Mouse (Mus musculus) embryonic facial prominence, embryonic 12.5 days (tissue): Measurements from ENCODE around the gene Rbp1. TPM values are rescaled to one million over a fixed set of nuclear protein-coding genes. Genes with fewer than 3 reads are reported as not detected.

Experiments used
- ATAC-seq: fragments of 200-750 bp; cut with Nextera tagmentation; 2 replicates; pipeline ENCODE4 v1.8.0; 2017; ENCODE audit not compliant: insufficient number of reproducible peaks, insufficient read depth, low FRiP score, low TSS enrichment
- H3K27ac ChIP-seq: fragments of 300-500 bp; sonication (generic); 2 replicates; pipeline ENCODE4 v1.5.1; 2016; ENCODE audit warnings: mild to moderate bottlenecking
- H3K27me3 ChIP-seq: fragments of 300-500 bp; sonication (generic); 2 replicates; pipeline ENCODE4 v1.6.1; 2016; ENCODE audit warnings: mild to moderate bottlenecking, moderate library complexity
- H3K36me3 ChIP-seq: fragments of 300-500 bp; sonication (generic); 2 replicates; pipeline ENCODE4 v1.6.1; 2016; ENCODE audit warnings: mild to moderate bottlenecking
- H3K4me1 ChIP-seq: fragments of 300-500 bp; sonication (generic); 2 replicates; pipeline ENCODE4 v1.6.1; 2016
- H3K4me2 ChIP-seq: fragments of 300-500 bp; sonication (generic); replicated peaks from 2 replicates; pipeline ENCODE4 v1.6.1; 2016; ENCODE audit warnings: mild to moderate bottlenecking, moderate library complexity
- H3K4me3 ChIP-seq: fragments of 300-500 bp; sonication (generic); 2 replicates; pipeline ENCODE4 v1.5.1; 2016; ENCODE audit warnings: mild to moderate bottlenecking
- H3K9ac ChIP-seq: fragments of 300-500 bp; sonication (generic); 2 replicates; pipeline ENCODE4 v1.6.1; 2016; ENCODE audit warnings: mild to moderate bottlenecking, moderate library complexity
- H3K9me3 ChIP-seq: fragments of 300-500 bp; sonication (generic); 2 replicates; pipeline ENCODE4 v1.6.1; 2016; ENCODE audit warnings: mild to moderate bottlenecking, moderate library complexity
- WGBS: fragments of 180-500 bp; shearing (Covaris S2); methylation state at CpG from one replicate; pipeline ENCODE4 v1.1.7; 2016; 5-methylcytosine and 5-hydroxymethylcytosine counted together
- polyA plus RNA-seq: library from polyadenylated mRNA; unstranded; fragments of >200 nt; fragmentation: Nextera tagmentation; extraction: Ambion mirVana; gene quantifications from 2 replicates; pipeline ENCODE4 v1.2.1, GENCODE M21; 2016

The Rbp1 gene
- polyA plus RNA-seq, 1 experiment from 2014 or later, result 85.8 TPM

- Histone ChIP-seq H3K4me1 (peaks cover 62% of the 10 kb centered on the region), H3K27me3 (no peaks in the 10 kb centered on the region), H3K27ac (peak overlapping the region; percentile 60; the same call in 1 of the 2 replicates), H3K36me3 (0 out of 2 replicates have a peak, but pooled peaks cover 4% of the 10 kb centered on the region), H3K9ac (peak overlapping the region; percentile 69), H3K4me3 (peak overlapping the region; percentile 49), H3K4me2 (peak overlapping the region; percentile 70), H3K9me3 (no peaks in the 10 kb centered on the region)
- WGBS, result 4% methylated on average over 19 of the region's 19 CpGs
- no peak for ATAC-seq
Measured at GRCm38 (mm10) chr9:98425351-98425880, 2.7 kb downstream of the Rbp1 start.

GRCm38 (mm10) chr9:98427906-98428517 is 5.3 kb downstream of the Rbp1 start:
- Histone ChIP-seq H3K4me1 (peaks cover 58% of the 10 kb centered on the region), H3K27me3 (no peaks in the 10 kb centered on the region), H3K9ac (no peak overlapping the region), H3K9me3 (no peaks in the 10 kb centered on the region), H3K36me3 (peaks cover 4% of the 10 kb centered on the region; the same call in 1 of the 2 replicates), H3K27ac (no peak overlapping the region), H3K4me2 (no peak overlapping the region), H3K4me3 (no peak overlapping the region)
- 74% methylated on average over 4 of the region's 4 CpGs for WGBS
- no peak for ATAC-seq

DNA sequence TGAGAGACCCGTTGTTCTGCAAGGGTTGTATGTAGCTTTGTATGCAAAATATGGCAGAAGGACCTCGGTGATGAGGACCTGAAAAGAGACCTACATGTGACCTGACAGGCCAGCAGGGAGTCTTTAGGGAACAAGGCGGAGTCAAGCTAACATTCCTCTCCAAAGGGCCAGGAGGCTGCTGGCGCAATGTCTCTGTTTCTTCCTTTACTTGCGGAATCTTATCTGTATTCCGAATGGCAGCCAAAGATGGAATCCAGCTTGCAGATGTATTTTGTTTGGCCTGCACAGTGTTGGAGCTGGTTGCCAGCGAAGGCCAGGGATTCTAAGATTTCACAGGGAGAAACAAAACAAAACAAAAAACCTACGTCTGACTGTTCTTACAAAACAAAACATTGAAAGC is 6.0 kb downstream of the Rbp1 start:
- no peak overlapping the region for H3K4me3 ChIP-seq
- no peak overlapping the region for H3K27ac ChIP-seq
- H3K4me2 ChIP-seq, result no peak overlapping the region
- peaks cover 4% of the 10 kb centered on the region; the same call in 1 of the 2 replicates for H3K36me3 ChIP-seq
- no peak for ATAC-seq
- 63% methylated on average over 8 of the region's 8 CpGs for WGBS
- H3K4me1 ChIP-seq, result peaks cover 60% of the 10 kb centered on the region
- H3K27me3 ChIP-seq, result no peaks in the 10 kb centered on the region
- no peaks in the 10 kb centered on the region for H3K9me3 ChIP-seq
- no peak overlapping the region for H3K9ac ChIP-seq

DNA sequence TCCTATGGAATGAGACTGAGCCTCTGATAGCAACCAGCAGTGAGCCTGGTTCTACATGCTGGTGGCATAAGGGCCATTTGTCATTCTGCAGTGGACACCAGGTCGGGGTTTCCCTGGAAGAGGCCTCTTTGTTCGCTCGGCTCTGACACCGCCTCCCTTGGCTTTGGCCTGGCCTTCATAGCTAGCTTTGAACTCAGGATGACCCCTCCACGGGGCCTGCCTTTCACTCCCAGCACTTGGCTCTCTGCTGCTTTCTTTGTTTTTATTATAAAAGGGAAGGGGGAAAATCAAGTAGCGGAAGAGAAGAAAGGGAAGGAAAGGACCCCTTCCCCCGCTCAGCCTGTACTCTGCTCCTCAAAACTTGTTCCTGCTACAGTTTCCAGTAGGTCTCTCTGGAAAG is 7.0 kb downstream of the Rbp1 start:
- Histone ChIP-seq H3K27ac (no peak overlapping the region), H3K4me1 (peaks cover 57% of the 10 kb centered on the region), H3K4me2 (no peak overlapping the region), H3K27me3 (no peaks in the 10 kb centered on the region), H3K9me3 (no peaks in the 10 kb centered on the region), H3K4me3 (no peak overlapping the region), H3K9ac (no peak overlapping the region), H3K36me3 (peaks cover 7% of the 10 kb centered on the region; the same call in 1 of the 2 replicates)
- no peak for ATAC-seq
- 31% methylated on average over 7 of the region's 7 CpGs for WGBS

DNA sequence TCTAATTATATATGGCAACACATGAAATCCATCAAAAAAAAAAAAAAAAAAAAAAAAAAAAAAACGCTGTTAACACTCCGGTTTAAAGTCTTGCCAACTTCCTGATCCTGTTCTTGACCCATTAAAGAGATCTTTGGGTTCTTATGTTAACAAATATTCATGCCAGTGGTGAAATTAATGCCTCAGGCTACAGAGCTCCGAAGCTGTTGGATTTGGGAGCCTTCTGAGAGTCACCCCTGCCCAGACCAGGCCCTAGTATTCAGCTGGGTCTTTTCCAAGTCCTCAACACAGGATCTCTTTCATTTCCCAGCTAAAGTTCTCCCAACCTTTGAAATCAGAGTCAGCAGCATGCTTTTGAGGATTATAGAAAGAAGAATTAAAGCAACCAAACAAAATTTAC is 7.8 kb downstream of the Rbp1 start:
- no peak overlapping the region for H3K27ac ChIP-seq
- peaks cover 56% of the 10 kb centered on the region for H3K4me1 ChIP-seq

GRCm38 (mm10) chr9:98433021-98433420 is 10.3 kb downstream of the Rbp1 start:
- H3K27ac ChIP-seq, result no peak overlapping the region
- WGBS, result 54% methylated on average over 2 of the region's 2 CpGs
- H3K4me1 ChIP-seq, result peaks cover 33% of the 10 kb centered on the region

More for the DNA sequence above, 7.8 kb downstream of the Rbp1 start:
- no peak for ATAC-seq
- no peaks in the 10 kb centered on the region for H3K27me3 ChIP-seq
- 43% methylated on average over 3 of the region's 3 CpGs for WGBS
- peaks cover 10% of the 10 kb centered on the region; the same call in 1 of the 2 replicates for H3K36me3 ChIP-seq
- no peak overlapping the region for H3K4me2 ChIP-seq
- no peaks in the 10 kb centered on the region for H3K9me3 ChIP-seq
- H3K9ac ChIP-seq, result no peak overlapping the region
- no peak overlapping the region for H3K4me3 ChIP-seq

GRCm38 (mm10) chr9:98433956-98434588 is 11.3 kb downstream of the Rbp1 start:
- peaks cover 25% of the 10 kb centered on the region for H3K36me3 ChIP-seq
- H3K4me2 ChIP-seq, result no peak overlapping the region
- H3K4me1 ChIP-seq, result peaks cover 23% of the 10 kb centered on the region
- H3K27ac ChIP-seq, result no peak overlapping the region
- H3K4me3 ChIP-seq, result no peak overlapping the region
- 37% methylated on average over 4 of the region's 4 CpGs for WGBS
- no peaks in the 10 kb centered on the region for H3K27me3 ChIP-seq
- no peak for ATAC-seq
- H3K9ac ChIP-seq, result no peak overlapping the region
- H3K9me3 ChIP-seq, result no peaks in the 10 kb centered on the region

More at GRCm38 (mm10) chr9:98433021-98433420, 10.3 kb downstream of the Rbp1 start:
- ATAC-seq, result no peak
- no peak overlapping the region for H3K4me2 ChIP-seq
- no peak overlapping the region for H3K4me3 ChIP-seq
- peaks cover 25% of the 10 kb centered on the region for H3K36me3 ChIP-seq
- H3K9me3 ChIP-seq, result no peaks in the 10 kb centered on the region
- H3K27me3 ChIP-seq, result no peaks in the 10 kb centered on the region
- no peak overlapping the region for H3K9ac ChIP-seq

DNA sequence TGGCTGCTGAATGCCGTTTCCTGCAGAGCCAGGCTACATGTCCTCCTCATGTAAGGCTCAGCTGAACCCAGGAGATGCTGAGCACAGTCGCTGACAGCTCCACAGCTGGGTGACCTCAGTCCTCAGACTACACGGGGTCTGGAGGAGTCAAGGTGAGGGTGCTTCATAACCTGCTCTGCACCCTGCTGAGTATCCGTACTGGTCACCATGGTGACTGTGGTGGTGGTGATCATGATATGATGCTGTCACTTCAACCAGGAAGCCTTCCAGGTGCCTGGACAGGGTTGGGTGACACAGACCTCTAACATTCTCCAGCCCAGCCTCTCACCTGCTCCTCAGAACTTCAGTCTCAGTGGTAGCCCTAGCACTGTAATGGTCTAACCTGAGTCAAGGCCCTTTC is 15.1 kb downstream of the Rbp1 start:
- Histone ChIP-seq H3K27ac (no peak overlapping the region), H3K4me2 (no peak overlapping the region), H3K9me3 (no peaks in the 10 kb centered on the region), H3K4me3 (no peak overlapping the region), H3K9ac (no peak overlapping the region), H3K27me3 (no peaks in the 10 kb centered on the region), H3K36me3 (peaks cover 25% of the 10 kb centered on the region), H3K4me1 (0 out of 2 replicates have a peak, but pooled peaks cover 4% of the 10 kb centered on the region)
- 88% methylated on average over 4 of the region's 4 CpGs for WGBS
- no peak for ATAC-seq

GRCm38 (mm10) chr9:98439091-98439490 is 16.3 kb downstream of the Rbp1 start:
- no peak overlapping the region for H3K9ac ChIP-seq
- 49% methylated on average over 3 of the region's 3 CpGs for WGBS
- H3K4me2 ChIP-seq, result no peak overlapping the region
- H3K4me1 ChIP-seq, result no peaks in the 10 kb centered on the region
- no peak for ATAC-seq
- H3K4me3 ChIP-seq, result no peak overlapping the region
- H3K27me3 ChIP-seq, result no peaks in the 10 kb centered on the region
- no peak overlapping the region for H3K27ac ChIP-seq
- H3K9me3 ChIP-seq, result no peaks in the 10 kb centered on the region
- H3K36me3 ChIP-seq, result peaks cover 25% of the 10 kb centered on the region

- WGBS, result 55% methylated on average over 5 of the region's 5 CpGs
- Histone ChIP-seq H3K27ac (no peak overlapping the region), H3K4me3 (no peak overlapping the region), H3K36me3 (peaks cover 29% of the 10 kb centered on the region), H3K4me1 (no peaks in the 10 kb centered on the region), H3K27me3 (no peaks in the 10 kb centered on the region), H3K4me2 (no peak overlapping the region), H3K9ac (no peak overlapping the region), H3K9me3 (no peaks in the 10 kb centered on the region)
- no peak for ATAC-seq
Measured at GRCm38 (mm10) chr9:98442638-98443037, 19.9 kb downstream of the Rbp1 start.

DNA sequence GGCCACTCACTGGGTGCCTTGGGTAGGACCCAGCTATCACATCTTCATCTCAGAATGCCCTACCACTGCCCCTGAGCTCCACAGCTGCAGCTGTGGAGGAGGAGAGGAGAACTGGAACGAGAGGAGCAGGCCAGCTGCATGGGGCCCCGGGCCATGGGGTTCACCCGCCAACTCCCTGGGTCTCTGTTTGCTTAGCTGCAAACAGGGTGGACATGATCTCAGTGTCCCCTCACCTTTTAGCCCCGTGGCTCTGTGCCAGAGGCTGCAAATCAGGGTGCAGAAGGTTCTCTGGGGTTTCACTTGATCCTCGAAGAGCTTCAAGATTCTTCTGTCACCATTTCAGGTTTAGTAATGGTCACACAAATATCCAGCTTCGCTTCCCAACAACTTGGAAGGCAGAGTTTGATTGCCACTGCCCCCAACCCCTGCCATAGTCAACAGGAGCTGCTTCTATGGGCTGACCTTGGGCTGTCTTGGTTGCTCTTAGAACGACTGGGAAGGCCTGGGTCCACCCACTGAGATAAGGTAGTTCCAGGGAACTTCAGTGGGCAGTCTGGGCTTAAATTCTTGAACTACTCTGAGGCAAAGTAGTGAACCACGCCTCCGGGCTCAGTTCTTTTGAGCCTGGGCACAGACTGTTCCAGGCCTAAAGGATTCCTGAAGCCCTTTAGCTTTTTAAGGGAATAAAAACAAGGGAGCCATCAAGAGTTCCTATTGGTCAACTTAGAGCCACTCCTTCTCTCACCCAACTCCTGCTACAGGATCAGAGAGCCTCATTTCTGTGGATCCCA is 22.8 kb downstream of the Rbp1 start:
- H3K36me3 ChIP-seq, result peaks cover 24% of the 10 kb centered on the region
- no peak overlapping the region for H3K9ac ChIP-seq
- no peaks in the 10 kb centered on the region for H3K4me1 ChIP-seq
- no peak overlapping the region for H3K4me3 ChIP-seq
- no peaks in the 10 kb centered on the region for H3K27me3 ChIP-seq
- 83% methylated on average over 9 of the region's 9 CpGs for WGBS
- no peak overlapping the region for H3K4me2 ChIP-seq
- no peaks in the 10 kb centered on the region for H3K9me3 ChIP-seq
- no peak overlapping the region for H3K27ac ChIP-seq
- ATAC-seq, result no peak
